Mouse (Mus musculus) C2C12 (cell line): Measurements from ENCODE around the gene Psmc3ip.

ENCODE experiments used
- CTCF ChIP-seq: IDR thresholded peaks from one replicate; pipeline ENCODE4 v1.5.1; 2011; ENCODE audit not compliant: control insufficient read depth, insufficient read depth, insufficient read length
- FOSL1 ChIP-seq: IDR thresholded peaks from one replicate; pipeline ENCODE4 v1.8.0; 2011; ENCODE audit warnings: mild to moderate bottlenecking, low read length; ENCODE audit not compliant: poor library complexity, insufficient read depth, severe bottlenecking
- MAX ChIP-seq: IDR thresholded peaks from one replicate; pipeline ENCODE4 v1.6.1; 2011; ENCODE audit warnings: mild to moderate bottlenecking, control low read depth
- MYOD1 ChIP-seq: IDR thresholded peaks from one replicate; pipeline ENCODE4 v1.6.1; 2011; ENCODE audit warnings: low read depth; ENCODE audit not compliant: control insufficient read depth, insufficient read length
- MYOG ChIP-seq: IDR thresholded peaks from one replicate; pipeline ENCODE4 v1.6.1; 2011; ENCODE audit not compliant: control insufficient read depth, insufficient read length; ENCODE audit errors: extremely low read depth
- USF1 ChIP-seq: IDR thresholded peaks from one replicate; pipeline ENCODE4 v1.6.1; 2011; ENCODE audit warnings: low read depth, mild to moderate bottlenecking, control low read depth, moderate library complexity

DNA sequence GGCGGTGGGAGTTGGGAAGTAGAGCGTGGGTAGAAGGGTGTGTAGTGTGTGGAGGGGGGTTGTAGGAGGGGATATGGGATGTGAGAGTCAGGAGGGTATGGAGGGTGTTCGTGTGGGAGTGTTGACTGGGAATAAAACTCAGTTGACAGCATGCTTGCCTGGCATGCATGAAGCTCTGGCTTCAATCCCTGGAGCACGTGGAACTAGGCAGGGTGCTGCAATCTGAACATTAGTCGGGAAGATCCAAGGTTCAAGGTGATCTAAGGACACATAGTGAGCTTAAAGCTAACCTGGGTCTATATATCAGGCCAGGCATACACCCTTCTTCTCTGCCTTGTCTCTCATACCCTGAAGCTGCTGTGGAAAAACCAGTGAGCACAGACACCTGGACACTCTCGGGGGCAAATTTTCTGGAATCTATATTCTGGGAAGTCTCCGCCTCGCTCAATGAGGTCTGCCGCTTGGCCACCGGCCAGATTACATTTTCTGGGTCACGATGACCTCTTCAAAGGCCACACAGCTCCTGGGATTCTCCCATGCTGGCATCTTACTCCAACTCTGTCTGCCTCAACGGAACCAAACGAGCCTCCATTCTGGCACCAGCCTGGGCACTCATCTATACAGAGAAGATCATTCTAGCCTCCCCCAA lies 39.1 kb upstream of the Psmc3ip start:
- TF ChIP-seq MYOD1 (no peak), CTCF (no peak), MYOG (no peak), MAX (no peak), USF1 (no peak), FOSL1 (no peak)
